Mouse (Mus musculus) cerebellum, postnatal 4 days (tissue): ENCODE measurements around the gene Btbd2.

Experiments used
- DNase-seq, 2 experiments: peaks; one replicate each; pipeline ENCODE4 v3.0.0; 2022; ENCODE audit warnings: low spot score in 2 of 2, mixed read lengths in 1 of 2

The Btbd2 gene

DNA sequence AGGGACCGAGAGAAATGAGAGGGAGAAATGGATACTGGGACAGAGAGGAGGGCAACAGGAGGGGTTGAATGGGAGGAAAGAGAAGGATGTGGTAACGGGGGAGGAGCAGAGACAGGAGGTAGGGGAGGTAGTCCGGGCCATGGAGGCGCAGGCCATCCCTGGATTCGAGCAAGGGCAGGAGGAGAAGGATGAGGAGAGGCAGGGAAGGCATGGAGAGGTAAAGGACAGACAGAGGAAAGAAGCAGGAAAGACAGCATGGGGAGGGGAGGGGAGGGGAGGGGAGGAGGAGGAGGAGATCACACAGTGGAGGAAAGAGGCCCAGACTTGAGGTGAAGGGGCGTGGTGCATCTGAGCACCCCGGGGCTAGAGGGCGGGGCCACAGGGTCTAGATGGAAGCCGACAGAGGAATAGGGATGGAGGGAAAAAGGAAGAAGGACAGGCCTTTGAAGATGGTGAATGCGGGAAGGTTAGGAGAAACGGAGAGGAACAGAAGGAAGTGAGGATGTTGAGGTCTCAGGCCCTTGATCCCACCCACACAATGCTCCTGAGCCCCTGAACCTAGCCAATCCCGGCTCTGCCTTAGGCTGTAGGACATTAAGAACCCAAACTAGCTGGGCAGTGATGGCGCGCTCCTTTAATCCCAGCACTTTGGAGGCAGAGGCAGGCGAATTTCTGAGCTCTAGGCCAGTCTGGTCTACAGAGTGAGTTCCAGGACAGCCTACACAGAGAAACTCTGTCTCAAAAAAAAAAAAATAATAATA, at the start of gene Btbd2:
TSS of gene Btbd2 (minus strand) at position 209 of the 761 bp plus-strand sequence.
- no peak for DNase-seq

DNA sequence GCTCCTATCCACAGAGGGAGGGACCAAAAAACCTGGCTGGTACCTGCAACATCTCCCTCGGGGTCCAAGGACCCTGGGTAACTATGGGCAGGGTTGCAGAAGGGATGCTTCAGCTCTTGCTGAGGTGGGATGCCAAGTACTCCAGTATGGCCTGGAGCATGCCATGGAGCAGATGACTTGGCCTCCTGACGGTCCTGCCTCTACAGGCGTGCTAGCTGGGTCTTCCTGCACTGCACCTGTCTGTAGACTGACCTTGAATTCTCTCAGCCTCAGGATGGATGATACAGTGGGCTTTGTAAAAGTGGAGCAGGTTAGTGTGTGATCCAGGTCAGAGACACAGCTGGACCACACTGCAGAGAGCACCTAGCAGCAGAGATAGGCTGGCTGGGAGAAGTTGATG, 48.6 kb upstream of the Btbd2 start:
- no peak for DNase-seq

DNA sequence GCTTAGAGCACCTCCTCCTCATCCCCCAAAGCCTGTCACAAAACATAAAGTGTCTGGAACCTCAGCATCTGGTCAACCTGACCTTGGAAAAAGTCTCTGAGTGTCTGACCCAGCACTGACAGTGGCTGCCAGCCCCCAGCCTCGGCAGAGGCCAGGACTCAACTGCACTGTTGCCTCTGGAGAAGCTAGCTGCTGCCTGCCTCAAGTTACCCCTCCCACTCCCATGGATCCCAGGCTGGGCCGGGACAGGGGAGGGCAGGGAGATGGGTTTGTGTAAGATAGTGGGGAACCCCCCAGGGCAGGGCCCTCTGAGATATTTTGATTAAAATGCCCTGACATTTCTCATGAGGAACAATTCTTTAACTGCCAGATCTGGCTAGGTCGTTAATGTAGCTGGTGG, 48.2 kb upstream of the Btbd2 start:
- no peak for DNase-seq

DNA sequence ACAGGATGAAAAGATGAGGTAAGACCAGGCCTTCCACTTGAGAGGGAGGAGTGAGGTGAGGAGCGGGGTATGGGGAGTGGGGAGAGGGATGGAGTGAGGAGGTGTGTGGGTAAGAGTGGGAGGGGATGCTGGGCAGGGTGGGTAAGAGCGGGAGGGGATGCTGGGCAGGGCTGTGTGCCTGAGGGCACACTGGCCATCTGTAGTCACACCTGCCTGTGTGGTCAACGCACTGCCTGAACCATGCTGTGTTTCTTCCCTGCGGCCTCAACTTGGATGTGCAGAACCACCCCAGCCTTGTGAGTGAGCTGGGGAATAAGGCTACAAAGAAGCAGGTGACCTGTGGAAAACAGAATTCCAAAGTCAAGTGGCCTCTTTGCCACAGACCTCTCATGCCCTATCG, 47.5 kb upstream of the Btbd2 start:
- DNase-seq: no peak

DNA sequence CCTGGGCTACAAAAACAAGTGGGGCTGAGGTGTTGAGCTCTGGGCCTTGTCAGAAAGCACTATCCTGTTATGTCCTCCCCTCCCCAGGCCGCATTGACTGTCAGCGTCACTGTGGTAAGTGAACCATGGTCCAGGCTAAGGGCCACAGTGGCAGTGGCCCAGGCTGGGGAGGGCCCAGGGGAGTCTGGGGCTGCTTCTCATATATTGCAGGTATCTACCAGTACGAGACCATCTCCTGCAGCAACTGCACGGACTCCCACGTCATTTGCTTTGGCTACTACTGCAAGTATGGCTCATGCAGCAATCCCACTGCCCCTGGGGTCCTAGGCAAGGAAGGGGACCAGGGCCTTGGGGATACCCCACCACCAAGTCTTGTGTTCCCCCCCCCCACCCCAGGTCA, 46.8 kb upstream of the Btbd2 start:
- DNase-seq: no peak

DNA sequence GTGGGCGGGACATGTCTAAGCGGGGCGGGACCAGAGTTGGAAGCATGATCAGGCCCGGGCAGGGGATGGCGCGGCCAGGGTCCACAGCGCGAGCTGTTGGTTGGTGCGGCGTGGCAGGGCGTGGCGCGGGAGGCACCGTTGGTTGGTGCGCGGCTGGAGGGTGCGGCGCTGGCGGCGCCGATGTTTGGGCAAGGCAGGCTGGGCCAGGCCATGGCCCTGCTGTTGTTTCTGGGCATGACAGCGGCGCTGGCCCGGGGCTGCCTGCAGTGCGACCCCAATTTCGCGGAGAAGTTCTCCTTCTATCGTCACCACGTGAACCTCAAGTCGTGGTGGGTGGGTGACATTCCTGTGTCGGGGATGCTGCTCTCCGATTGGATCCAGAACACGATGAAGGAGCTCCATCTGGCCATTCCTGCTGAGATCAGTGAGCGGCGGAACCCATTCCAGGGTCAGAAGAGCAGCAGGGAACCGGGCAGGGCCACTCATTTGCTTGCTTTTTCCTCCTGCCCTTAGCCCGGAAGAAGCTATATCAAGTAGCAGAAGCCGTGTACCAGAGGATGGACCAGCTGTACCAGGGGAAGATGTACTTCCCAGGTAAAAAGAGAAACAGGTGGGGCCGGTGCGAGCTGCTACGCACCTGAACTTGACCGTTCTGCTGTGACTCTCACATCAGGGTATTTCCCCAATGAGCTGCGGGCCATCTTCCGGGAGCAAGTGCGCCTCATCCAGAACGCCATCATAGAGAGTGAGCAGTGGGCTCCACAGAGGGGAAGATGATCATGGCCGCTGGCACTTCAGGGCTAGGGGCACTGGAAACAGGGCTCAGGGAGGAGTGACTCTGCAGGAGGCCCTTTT, 45.9 kb upstream of the Btbd2 start:
- DNase-seq: peak; percentile 85 to 90

DNA sequence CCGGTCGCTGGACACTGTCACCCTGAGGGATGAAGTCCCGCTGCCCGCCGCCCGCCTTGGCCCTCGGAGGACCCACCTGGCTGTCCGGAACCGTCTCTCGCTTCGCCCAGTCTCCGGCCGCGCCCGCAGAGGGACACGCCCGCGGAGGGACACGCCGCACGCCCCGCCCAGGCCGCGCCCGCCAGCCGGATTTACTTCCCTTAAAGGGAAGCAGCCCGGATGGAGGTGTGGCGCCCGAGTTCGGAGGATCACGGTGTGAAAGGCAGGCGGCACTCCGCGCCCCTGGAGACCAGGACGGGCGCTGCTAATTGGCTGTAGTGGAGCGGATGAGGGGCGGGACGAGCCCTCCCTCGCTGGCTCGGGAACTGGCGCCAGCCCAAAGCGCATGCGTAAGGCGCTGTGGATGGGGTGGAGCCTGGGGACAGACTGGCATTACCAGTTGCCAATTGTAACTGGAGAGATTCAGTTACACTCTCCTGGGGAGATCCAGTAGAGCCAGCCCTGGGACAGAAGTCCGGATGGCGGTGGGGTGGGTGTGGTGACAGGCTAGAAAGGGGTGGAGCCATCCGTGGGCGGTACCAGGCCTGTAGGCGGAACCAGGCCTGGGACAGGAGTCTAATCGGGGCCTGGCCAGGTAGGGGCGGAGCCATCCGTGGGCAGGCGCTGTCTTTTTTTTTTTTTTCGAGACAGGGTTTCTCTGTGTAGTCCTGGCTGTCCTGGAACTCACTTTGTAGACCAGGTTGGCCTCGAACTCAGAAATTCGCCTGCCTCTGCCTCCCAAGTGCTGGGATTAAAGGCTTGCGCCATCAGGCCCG, 45.1 kb upstream of the Btbd2 start, which contains the start of the genes Mob3a and Izumo4:
TSS of gene Mob3a (minus strand) at position 257 of the 815 bp plus-strand sequence.
TSS of gene Izumo4 (plus strand) at position 464 of the 815 bp plus-strand sequence.
- DNase-seq: peak; percentile 94 to 97

DNA sequence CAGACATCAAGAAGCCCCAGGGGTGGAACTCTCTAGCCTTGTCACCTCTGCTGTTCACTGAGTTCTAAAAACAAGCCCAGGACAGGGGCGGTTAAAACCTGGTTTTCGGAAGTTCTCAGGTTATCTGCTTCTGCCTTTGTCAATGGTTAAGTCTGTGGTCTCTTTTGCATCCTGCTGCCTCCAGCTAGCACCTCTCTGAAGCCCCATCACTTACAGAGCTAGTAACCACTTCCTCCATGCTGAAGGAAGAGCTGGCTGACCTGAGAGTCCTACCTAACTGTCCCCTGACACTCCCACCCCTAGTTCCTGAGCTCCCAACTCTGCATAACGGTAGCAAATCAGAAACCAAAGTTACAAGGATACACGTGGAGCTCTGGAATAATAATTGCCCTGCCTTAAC, 43.9 kb upstream of the Btbd2 start:
- DNase-seq: no peak

DNA sequence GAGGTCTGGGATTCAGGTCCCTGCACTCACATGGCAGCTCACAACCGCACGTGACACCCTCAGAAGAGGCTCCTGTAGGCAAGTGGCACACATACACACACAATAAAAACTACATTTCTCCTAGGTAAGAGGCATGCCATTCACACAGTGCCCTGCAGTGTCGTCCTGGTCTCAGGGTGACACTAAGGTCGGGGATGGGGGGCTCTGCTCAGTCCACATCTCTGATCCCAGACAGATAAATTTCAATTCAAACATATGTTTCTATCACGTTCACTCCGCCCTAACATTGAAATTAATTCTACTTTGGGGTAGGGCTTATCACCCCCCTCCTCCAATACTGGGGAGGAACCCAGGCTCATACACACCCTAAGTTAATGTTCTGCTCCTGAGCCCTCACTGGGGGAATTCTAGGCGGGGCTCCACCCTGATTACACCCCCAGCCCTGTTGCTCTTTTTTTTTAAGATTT, 43.2 kb upstream of the Btbd2 start:
- no peak for DNase-seq

DNA sequence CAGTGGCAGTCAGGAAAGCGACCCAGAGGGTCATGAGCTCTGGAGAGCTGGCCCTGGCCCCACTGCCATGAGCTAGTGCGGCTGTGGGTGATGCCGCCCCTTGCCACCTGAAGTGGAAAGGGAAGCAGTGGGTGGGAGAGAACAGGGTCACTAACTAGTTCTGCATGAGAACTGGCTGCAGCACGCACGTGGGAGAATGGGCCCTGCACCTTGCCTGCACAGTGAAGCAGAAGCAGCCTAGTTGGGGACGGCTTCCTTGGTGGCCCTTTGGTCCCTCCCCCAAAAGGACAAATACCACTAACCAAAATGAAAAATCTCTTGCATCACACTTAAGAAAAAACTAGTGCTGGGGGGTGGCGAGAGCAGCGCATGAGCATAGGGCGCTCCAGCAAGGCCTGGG, 41.7 kb upstream of the Btbd2 start:
- no peak for DNase-seq

DNA sequence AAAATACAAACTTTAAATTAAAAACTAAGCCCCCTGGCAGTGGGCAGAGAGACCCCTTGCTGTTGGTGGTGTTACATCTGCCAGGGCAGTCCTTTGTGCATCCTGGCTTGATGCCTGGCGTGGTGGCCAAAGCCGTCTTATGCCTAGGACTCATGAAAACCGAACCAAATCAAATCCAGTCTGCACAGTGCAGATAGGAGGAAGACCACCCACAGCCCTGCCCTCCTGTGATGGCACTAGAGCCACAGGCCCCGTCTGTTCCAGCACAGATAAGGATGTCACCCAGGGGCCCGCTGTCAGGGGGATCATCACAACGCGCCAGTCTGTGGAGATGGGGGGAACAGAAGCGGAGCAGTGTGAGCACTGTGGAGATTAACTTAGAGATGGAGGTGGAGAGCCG, 40.9 kb upstream of the Btbd2 start:
- peak in 1 of 2 experiments; percentile 30 for DNase-seq

DNA sequence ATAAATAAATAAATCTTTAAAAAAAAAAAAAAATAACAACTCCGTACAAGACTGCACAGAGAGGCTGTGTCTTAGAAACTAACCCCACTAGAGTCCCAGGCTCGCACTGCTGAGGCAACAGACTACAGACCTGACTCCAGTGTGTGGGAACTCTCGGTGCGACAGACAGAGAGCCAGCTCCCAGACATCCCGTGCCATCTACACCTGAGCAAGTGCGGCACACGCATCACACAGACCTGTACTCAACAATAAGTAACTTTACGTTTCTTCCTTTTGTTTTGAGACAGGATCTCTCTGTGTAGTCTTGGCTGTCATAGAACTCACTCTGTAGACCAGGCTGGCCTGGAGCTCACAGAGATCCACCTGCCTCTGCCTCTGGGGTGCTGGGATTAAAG, 40.5 kb upstream of the Btbd2 start:
- no peak for DNase-seq

DNA sequence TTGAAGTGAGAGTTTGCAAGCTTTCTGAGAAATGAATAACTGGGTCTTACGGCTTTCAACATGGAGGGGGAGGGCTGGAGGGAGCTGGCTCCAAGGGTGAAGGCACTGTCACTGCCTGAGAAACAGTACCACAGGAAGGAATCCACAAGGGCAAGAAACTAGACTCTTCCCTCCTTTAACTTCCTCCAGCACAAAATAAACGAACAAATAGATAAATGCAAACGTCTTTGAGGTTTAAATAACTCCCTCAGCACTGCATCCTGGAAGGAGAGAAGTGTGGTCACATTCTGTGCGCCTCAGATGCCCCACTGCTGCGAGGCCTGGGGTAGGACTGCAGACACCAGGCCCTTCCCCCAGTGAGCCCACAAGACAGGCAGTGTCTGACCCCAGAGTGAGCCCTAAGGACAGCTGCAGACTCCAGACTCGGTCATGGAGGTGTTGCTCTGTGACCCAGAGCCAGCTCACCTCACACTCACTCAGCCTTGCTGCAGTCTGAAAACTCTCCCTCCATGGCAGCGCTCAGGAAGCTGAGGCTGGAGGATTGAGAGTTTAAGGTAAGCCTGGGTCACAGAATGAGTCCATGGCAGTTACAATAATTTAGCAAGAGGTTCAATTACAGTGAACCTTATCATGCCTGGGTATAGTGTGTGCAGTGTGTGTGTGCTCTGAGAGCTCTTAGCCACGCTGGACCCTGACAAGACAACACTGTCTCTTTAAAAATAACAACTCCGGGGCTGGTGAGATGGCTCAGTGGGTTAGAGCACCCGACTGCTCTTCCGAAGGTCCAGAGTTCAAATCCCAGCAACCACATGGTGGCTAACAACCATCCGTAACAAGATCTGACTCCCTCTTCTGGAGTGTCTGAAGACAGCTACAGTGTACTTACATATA, 39.9 kb upstream of the Btbd2 start:
- DNase-seq: no peak

DNA sequence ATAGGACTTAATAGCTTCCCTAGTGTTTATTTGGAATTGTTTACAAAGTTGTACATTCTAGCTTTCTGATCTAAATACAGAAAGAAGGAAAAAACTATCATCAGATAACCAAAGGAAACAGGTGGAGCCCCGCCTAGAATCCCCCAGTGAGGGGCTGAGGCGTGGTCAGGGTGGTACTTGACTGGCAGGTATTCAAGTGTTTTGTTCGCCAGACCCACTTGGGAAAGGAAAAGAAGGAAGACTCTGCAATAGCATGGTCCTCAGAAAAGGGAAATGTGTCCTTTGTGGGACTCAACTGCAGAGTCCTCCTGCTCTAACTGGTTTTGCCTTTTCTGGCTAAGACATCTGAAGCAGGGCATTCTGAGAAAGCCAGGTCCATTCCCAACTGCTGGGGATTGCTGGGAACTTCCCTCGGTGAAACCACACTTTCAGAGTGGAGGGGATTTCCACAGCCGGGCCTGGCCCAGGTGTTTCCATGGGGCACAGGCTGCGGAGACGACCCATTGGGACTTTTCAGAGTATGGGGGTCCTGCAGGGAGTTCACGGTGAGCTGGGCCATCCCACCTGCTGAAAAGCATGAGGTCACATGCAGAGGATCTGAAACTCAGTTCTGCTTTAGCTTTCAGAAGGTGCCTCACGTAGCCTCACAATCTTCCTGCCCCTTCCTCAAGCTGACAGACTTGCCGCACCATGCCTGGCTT, 39.1 kb upstream of the Btbd2 start:
- DNase-seq: no peak

DNA sequence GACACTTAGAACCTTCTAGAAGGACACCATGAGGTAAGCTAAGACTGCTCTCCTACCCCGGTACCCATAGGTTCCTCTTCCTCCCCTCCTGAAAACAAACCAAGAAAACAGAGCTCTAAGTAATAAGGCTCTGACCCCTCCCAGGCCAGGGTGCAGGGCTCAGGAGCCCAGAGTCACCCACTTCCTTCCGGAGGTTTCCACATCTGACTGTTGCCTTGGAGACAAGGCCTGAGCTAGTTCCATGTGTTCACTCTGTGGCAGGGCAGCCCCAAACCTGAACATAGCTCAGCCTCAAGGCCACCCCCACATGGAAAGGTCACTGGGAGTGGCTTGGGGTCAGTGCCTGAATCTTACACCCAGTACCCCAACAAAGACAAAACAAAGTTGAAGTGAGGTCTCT, 38.3 kb upstream of the Btbd2 start:
- no peak for DNase-seq

DNA sequence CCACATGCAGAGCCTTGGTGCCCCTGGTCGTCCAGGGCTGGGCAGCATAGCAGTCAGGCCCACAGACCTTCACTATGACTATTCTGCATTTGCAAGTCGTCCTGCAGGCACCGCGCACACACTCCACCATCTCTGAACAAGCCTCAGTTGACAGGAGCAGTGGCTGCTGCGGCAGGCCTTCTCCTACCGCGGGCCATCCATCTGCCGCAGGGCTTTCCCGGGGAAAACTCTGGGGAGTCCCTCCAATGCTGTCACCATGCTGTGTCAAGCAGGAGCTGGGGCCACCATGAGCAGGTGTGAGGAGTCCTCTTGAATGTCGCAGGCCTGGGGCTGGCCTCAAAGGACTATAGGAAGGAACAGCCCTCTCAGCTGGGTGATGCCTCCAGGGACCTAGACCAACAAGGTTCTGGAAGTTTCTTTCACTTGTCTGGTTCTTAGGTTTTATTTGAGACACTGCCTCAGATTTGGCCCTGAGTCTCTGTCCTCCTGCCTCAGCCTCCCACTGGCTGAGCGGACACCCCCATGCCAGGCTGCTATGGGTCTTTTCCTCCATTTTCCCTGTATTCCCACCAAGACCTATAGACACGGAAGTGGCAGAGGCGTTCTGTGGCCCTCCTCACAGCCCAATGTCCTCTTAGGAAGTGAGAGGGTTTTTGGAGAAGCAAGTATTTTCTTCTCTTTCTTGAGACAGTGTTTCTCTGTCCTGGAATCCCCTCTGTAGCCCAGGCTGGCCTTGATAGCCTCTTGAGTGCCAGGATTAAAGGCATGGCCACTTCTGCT, 37.5 kb upstream of the Btbd2 start:
- DNase-seq: no peak

DNA sequence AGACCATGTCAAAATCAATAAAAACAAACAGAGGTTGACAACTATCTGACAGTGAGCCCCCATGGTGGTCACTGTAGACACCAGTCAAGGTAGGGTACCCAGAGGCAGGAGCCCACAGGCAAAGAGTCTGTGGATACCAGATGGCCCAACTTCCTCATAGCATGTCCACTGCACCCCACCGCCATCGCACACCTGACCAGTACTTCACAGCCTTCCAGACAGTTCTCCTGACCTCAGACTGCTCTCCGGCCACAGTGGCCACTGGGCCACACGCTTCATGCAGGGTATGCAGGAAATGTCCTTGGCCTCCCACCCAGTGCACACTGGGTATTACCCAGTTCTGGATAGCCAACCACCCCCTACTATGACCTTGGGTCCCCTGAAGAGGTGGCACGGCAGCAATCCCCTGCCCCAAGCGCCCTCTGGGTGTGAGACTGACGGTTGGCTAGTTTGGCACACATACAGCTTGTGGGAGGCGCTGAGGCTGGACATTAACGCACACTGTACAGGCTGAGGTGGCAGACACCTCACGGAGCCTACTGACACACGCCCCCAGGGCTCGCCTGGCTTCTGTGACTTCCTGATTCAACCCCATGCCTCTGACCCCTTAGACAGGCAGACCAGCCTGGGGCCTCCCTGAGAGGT, 36.7 kb upstream of the Btbd2 start:
- DNase-seq: no peak

DNA sequence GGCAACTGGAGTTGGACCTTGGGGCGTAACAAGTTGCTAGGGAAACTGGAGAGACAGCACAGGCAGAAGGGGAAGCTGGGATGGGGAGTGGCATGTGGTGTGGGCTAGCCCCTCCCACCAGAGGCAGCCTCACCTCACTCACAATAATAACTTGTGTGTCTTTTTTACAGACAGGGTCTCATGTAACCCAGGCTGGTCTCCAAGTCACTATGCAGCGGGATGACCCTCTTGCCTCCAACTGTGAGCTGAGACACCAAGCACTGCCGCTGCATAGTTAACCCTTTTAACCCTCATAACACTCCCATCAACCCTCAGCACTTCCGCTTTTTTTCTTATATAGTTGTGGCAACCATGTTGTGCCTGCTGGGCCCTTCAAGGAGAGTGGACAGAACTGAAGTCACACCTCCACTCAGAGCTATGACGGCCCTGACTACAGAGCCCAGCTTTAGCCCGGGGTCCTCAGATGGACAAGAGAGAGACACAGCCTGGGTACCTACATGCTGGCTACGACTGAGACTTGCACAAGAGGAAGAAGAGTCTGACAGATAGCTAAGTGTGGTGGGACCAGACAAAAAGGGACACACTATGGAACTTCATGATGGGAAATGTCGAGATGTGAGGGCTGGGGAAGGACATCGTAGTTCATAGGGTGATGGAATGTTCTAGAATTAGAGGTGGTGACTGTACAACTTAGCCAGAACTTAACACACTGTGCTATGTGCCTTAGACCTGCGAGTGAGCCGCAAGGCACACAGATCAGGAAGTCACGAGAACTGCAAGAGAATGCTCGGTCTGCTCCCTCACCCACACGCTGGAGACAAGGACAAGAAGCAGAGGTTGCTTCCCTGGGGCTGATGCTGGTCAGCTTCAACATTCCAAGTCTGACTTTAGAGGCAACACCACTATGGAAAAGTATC, 35.6 kb upstream of the Btbd2 start:
- no peak for DNase-seq
